Mouse (Mus musculus) testis, adult 2 months (tissue): ENCODE data around the gene Tle3. TPM values are rescaled to one million over a fixed set of nuclear protein-coding genes. Genes with fewer than 3 reads are reported as not detected.

Experiments used
- H3K27ac ChIP-seq: fragments of 200-500 bp; 2 replicates; pipeline ENCODE4 v1.5.1; 2012; ENCODE audit warnings: low read depth, low read length; ENCODE audit not compliant: control insufficient read depth, insufficient read depth
- H3K27me3 ChIP-seq: fragments of 200-500 bp; 2 replicates; pipeline ENCODE4 v1.6.1; 2012; ENCODE audit warnings: mild to moderate bottlenecking, low read length, moderate library complexity; ENCODE audit not compliant: control insufficient read depth, insufficient read depth
- H3K36me3 ChIP-seq: fragments of 200-500 bp; 2 replicates; pipeline ENCODE4 v1.6.1; 2012; ENCODE audit warnings: mild to moderate bottlenecking, low read length; ENCODE audit not compliant: control insufficient read depth, insufficient read depth
- H3K4me1 ChIP-seq: fragments of 200-500 bp; 2 replicates; pipeline ENCODE4 v1.6.1; 2012; ENCODE audit warnings: low read length; ENCODE audit not compliant: control insufficient read depth, insufficient read depth
- H3K4me3 ChIP-seq: fragments of 200-500 bp; 2 replicates; pipeline ENCODE4 v1.5.1; 2012; ENCODE audit warnings: low read depth, mild to moderate bottlenecking, low read length, moderate library complexity, mixed read lengths; ENCODE audit not compliant: control insufficient read depth
- CTCF ChIP-seq: fragments of 200-500 bp; IDR thresholded peaks from 2 replicates; pipeline ENCODE4 v1.5.1; 2012; ENCODE audit warnings: low read depth, mild to moderate bottlenecking, inconsistent platforms, low read length, moderate library complexity; ENCODE audit not compliant: control insufficient read depth, insufficient read depth, insufficient replicate concordance
- POLR2A ChIP-seq: fragments of 200-500 bp; IDR thresholded peaks from 2 replicates; pipeline ENCODE4 v1.6.1; 2012; ENCODE audit warnings: low read depth, mild to moderate bottlenecking, inconsistent platforms, low read length, moderate library complexity; ENCODE audit not compliant: control insufficient read depth
- polyA plus RNA-seq: library from polyadenylated mRNA; depleted of rRNA; stranded (reverse); fragments of >200 nt; gene quantifications from 2 replicates; pipeline ENCODE4 v1.2.3, GENCODE M21; 2012; rRNA removed

The Tle3 gene
- 153 and 176 TPM in 2 replicates for polyA plus RNA-seq

DNA sequence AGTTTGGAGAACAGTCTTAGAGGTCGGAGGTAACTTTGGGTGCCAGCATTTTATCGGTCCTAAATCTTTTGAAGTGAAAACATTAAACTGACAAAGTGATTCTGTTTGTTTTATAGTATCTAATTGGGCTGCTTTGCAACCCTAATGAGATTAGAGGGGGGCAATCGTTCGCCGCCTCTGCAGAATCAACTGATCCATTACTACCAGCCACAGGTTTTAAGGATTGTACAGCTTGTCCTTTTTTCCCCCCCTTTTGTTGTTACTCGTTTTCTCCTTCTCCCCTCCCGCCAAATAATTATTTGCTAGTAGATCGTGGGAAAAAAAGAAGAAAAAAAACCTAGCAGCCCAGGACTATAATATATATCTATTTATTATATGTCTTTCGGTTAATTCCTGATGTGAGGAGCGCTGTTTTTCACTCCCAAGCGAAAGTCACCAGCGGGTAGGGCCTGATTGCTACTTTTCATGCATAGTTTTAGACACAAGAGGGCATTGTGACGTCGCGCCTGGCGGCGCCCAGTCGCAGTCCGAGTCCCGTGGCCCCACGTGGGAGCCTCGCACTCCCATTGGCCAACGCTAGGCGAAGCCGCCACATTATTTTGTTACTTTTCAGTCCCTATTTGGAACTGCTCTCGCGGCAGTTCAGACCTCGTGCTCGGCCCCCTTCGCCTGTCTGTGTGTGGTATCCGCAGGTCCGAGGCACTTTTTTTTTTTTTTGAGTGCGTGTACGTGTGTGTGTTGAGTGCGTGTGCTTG lies at the start of gene Tle3:
Tle3 (plus strand) TSS at position 612 of the 755 bp plus-strand sequence.
- H3K4me1 ChIP-seq = peaks cover 29% of the 10 kb centered on the region

DNA sequence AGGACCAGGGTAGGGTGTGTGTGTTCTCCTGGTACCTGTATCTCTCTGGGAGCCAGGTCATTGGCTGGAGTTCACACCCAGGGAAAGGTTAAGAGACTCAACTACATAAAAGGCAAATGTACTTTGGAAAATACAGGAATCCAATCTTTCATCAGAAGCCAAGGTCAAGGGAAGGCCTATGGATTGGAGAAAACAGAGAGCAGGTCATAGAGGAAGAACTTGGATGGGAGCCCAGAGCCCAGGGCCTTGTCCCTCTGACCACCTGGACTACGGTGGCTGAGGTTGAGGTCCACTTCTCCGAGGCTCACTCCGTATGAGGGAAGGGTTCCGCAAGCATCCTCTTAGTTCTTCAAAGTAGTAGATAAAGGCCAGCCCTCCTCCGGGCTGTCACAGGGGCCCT lies 48.9 kb upstream of the Tle3 start:
- Histone ChIP-seq H3K27me3 (no peaks in the 10 kb centered on the region), H3K36me3 (no peaks in the 10 kb centered on the region), H3K4me3 (no peak overlapping the region), H3K27ac (no peak overlapping the region), H3K4me1 (peaks cover 3% of the 10 kb centered on the region)
- TF ChIP-seq CTCF (no peak), POLR2A (no peak)

More for the DNA sequence above, at the start of gene Tle3:
- TF ChIP-seq CTCF = peak; percentile 30; the same call in 1 of the 2 replicates
- TF ChIP-seq POLR2A = no peak; the same call in none of the 2 replicates
- Histone ChIP-seq H3K27ac (peak within 1 kb of the TSS; percentile 93), H3K4me3 (peak within 1 kb of the TSS; percentile 97), H3K36me3 (no peaks in the 10 kb centered on the region), H3K27me3 (peaks cover 14% of the 10 kb centered on the region)

DNA sequence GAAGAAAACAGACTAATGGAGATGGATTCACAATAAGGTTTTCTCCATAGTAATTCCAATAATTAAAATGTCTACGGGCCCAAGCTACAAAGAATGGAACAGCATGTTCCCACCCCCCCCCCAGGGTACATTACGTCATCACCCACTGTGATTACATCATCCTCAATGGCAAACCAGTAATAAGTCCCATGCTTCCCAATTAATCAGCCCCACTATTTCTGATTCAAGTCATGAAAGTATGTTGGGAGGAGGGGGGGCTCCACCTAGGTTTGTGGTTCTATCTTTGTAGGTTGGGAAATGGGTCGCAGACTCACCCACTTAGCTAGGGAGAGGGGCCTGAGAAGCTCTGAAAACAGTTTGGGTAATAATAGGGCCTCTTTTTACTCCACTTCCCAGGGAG lies 48.3 kb upstream of the Tle3 start:
- Histone ChIP-seq H3K4me1 (peaks cover 3% of the 10 kb centered on the region), H3K27ac (no peak overlapping the region), H3K27me3 (no peaks in the 10 kb centered on the region), H3K36me3 (no peaks in the 10 kb centered on the region), H3K4me3 (no peak overlapping the region)
- no peak for TF ChIP-seq POLR2A
- TF ChIP-seq CTCF = no peak

DNA sequence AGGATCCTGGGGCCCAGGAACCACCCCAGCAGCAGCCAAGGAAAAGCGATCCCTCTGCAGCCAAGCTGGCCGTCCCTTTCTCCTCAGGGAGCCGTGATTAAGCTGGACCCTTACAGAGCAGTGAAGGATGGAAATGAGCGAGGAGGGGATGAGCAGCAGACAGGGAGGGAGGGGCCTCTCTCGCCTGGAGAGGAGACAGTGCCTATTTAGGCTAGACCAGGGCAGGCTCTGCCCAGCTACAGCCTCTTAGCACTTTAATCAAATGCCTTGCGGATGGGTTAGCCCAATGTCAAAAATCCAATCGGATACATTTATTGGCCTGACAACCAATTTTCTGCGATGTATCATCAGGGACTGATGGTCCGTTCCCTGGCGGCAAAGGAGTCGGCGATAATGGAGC lies 47.8 kb upstream of the Tle3 start:
- Histone ChIP-seq H3K4me1 (peaks cover 3% of the 10 kb centered on the region), H3K27ac (no peak overlapping the region)

DNA sequence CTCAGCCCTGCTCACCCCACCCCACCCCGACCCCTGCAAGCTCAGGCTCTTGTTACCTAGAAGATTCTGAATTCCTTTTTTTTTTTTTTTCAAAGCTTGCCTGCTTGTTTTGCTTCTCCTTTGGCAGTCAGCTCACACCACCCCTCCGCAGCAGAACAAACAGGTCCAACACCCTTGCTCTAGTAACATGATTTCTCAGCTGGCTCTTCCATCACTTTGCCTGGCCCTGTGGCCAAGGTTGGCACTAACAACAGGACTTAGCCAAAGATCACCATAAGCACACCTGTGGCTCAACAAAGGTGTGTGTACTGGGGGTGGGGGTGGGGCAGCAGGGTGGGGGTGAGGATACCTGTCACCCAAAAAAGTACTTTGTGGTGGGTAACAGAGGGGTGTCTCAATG lies 47.2 kb upstream of the Tle3 start:
- no peak overlapping the region for H3K4me3 ChIP-seq
- no peak overlapping the region for H3K27ac ChIP-seq
- H3K36me3 ChIP-seq = no peaks in the 10 kb centered on the region
- TF ChIP-seq POLR2A = no peak
- TF ChIP-seq CTCF = no peak
- H3K27me3 ChIP-seq = no peaks in the 10 kb centered on the region
- H3K4me1 ChIP-seq = peaks cover 3% of the 10 kb centered on the region

More for the DNA sequence above, 47.8 kb upstream of the Tle3 start:
- Histone ChIP-seq H3K4me3 (no peak overlapping the region), H3K27me3 (no peaks in the 10 kb centered on the region), H3K36me3 (no peaks in the 10 kb centered on the region)
- TF ChIP-seq CTCF (no peak), POLR2A (no peak)

DNA sequence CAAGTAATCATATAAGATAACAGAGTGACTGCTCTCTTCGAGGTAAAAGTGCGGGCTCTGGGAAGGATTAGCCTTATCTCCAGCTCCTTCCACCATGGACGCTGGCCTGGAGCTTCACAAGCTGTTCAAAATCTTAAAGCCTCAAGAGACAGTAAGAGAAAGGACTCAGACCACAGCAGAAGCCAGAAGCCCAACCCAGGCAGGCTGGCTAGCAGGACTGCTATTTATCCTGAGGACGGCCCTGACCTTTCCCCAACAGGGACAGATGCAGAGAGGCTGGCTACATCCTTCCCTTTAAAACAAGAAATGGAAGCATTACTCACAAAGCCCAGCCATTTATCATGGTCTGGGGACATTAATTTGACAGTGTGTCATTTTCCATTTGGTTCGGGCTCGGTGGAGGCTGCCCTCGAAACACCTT lies 46.2 kb upstream of the Tle3 start:
- Histone ChIP-seq H3K27me3 (no peaks in the 10 kb centered on the region), H3K36me3 (no peaks in the 10 kb centered on the region), H3K27ac (no peak overlapping the region), H3K4me1 (peaks cover 3% of the 10 kb centered on the region), H3K4me3 (no peak overlapping the region)
- TF ChIP-seq CTCF (no peak), POLR2A (no peak)

DNA sequence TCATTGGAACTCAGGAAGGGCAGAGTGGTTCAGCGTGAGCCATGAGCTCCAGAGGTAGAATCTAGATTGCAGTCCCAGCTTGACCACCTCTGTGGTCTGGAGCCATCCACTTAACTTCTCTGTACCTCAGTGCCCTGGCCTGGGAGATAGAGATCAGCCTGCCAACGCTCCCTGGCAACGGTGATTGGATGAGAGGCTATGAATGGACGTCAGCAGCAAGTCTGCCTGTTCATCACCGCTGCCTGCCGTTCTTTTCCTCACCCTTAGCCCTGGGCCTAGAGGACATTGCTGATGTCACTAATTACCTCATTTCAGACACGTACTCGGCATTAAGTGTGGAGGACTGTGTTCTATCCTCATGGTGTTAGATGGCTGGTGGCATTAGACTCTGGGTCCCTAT lies 45.2 kb upstream of the Tle3 start:
- no peaks in the 10 kb centered on the region for H3K36me3 ChIP-seq
- peaks cover 3% of the 10 kb centered on the region for H3K4me1 ChIP-seq
- no peak overlapping the region for H3K4me3 ChIP-seq
- H3K27me3 ChIP-seq = no peaks in the 10 kb centered on the region
- H3K27ac ChIP-seq = no peak overlapping the region
- TF ChIP-seq POLR2A (no peak), CTCF (no peak)
